ENCODE assay signal across 18 mouse cellular contexts in the genomic region with DNA sequence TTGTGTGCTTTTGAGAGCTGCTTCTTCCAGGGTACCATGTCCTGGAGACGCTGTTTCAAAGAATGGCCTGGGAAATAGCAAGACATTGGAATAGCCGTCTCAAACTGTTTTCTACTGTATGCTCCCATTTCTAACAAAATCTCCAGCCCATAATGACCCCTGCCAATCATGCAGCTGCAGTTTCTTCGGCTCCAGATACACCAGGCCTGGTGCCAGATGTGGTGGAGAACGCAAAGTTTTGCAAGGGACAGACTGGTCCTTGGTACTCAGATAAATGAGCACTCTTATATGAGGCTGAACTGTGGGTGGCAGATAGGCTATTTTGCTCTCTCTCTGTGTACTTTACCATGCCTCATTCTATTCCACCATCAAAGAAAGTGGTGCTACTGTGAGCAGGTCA.
"Had no signal": no experiment of that assay in that cellular context is flagged by ENCODE, and none has a peak within 500 bp of the region (broad histone marks: within the 10 kb centered on the region; RNA-seq: fewer than 3 reads in every experiment).

No protein-coding gene starts in this region.

- H3K36me3 ChIP-seq: kidney, embryonic 15.5 days; liver, embryonic 13.5 days; midbrain, embryonic 10.5 days had no signal

- DNase-seq: kidney, adult 8-10 months; kidney, postnatal 10 days; kidney, postnatal 36 days; layer of hippocampus, postnatal 36 days; liver, embryonic 13.5 days; lung, adult 2 months; lung, postnatal 36 days; right cerebral cortex, adult 18-20 months; right cerebral cortex, postnatal 14 days; right cerebral cortex, postnatal 4 days; thymus, adult 2 months; thymus, postnatal 14 days; thymus, postnatal 4 days had no signal

- H3K4me2 ChIP-seq: kidney, embryonic 15.5 days; liver, embryonic 13.5 days had no signal

- H3K9ac ChIP-seq: kidney, embryonic 15.5 days; liver, embryonic 13.5 days had no signal

- H3K4me3 ChIP-seq: kidney, embryonic 15.5 days; left cerebral cortex, adult 2 months; liver, embryonic 13.5 days; megakaryocyte, embryonic 14.5 days; midbrain, embryonic 10.5 days had no signal

- H3K27me3 ChIP-seq: kidney, embryonic 15.5 days had no signal

- H3K4me1 ChIP-seq: midbrain, embryonic 10.5 days had no signal

- H3K9me3 ChIP-seq: kidney, embryonic 15.5 days; liver, embryonic 13.5 days; megakaryocyte, embryonic 14.5 days; midbrain, embryonic 10.5 days had no signal

- H3K27ac ChIP-seq: kidney, embryonic 15.5 days; left cerebral cortex, adult 2 months; liver, embryonic 13.5 days; midbrain, embryonic 10.5 days; stomach, postnatal 0 days had no signal
